Mouse (Mus musculus): ENCODE results near the gene Uts2. TPM values are rescaled to one million over a fixed set of nuclear protein-coding genes. Genes with fewer than 3 reads are reported as not detected.

The Uts2 gene
- total and polyA plus RNA-seq, 3 experiments, result not detected

Other genes starting within 250 kb of the Uts2 start
- gene Errfi1, start 143.2 kb upstream of the Uts2 start, total RNA-seq (2012; rRNA removed), result 0.08 TPM in 2 replicates
- 0.28 and 0.35 TPM in 2 replicates for gene Errfi1, start 143.2 kb upstream of the Uts2 start, total RNA-seq (2014; rRNA removed)
- 0.11 and 0.14 TPM in 2 replicates for gene Errfi1, start 143.2 kb upstream of the Uts2 start, polyA plus RNA-seq (2012; ENCODE audit: insufficient read length, low read depth)
- gene Park7, start 82.7 kb upstream of the Uts2 start, total RNA-seq (2012; rRNA removed), result 476 and 495 TPM in 2 replicates
- gene Park7, start 82.7 kb upstream of the Uts2 start, total RNA-seq (2014; rRNA removed), result 337 and 374 TPM in 2 replicates
- 555 and 674 TPM in 2 replicates for gene Park7, start 82.7 kb upstream of the Uts2 start, polyA plus RNA-seq (2012; ENCODE audit: insufficient read length, low read depth)
- 2.5 and 3.1 TPM in 2 replicates for gene Tnfrsf9, start 82.5 kb upstream of the Uts2 start, total RNA-seq (2012; rRNA removed)
- gene Tnfrsf9, start 82.5 kb upstream of the Uts2 start, total RNA-seq (2014; rRNA removed), result 2.1 and 2.2 TPM in 2 replicates
- 2.8 and 2.9 TPM in 2 replicates for gene Tnfrsf9, start 82.5 kb upstream of the Uts2 start, polyA plus RNA-seq (2012; ENCODE audit: insufficient read length, low read depth)
- 0.29 and 0.81 TPM in 2 replicates for gene Per3, start 47.6 kb downstream of the Uts2 start, total RNA-seq (2012; rRNA removed)
- gene Per3, start 47.6 kb downstream of the Uts2 start, total RNA-seq (2014; rRNA removed), result 0.56 and 0.76 TPM in 2 replicates
- gene Per3, start 47.6 kb downstream of the Uts2 start, polyA plus RNA-seq (2012; ENCODE audit: insufficient read length, low read depth), result 0.46 and 0.74 TPM in 2 replicates
- gene Vamp3, start 60.9 kb downstream of the Uts2 start, total RNA-seq (2012; rRNA removed), result 29.2 and 33.8 TPM in 2 replicates
- 68.4 and 72.7 TPM in 2 replicates for gene Vamp3, start 60.9 kb downstream of the Uts2 start, total RNA-seq (2014; rRNA removed)
- gene Vamp3, start 60.9 kb downstream of the Uts2 start, polyA plus RNA-seq (2012; ENCODE audit: insufficient read length, low read depth), result 43.5 and 44.1 TPM in 2 replicates
- gene Gm13090, start 92.5 kb downstream of the Uts2 start, total RNA-seq (2012; rRNA removed), result not detected in 2 replicates
- gene Gm13090, start 92.5 kb downstream of the Uts2 start, total RNA-seq (2014; rRNA removed), result not detected in 2 replicates
- not detected in 2 replicates for gene Gm13090, start 92.5 kb downstream of the Uts2 start, polyA plus RNA-seq (2012; ENCODE audit: insufficient read length, low read depth)

Data from CH12.LX (cell line).